Mouse (Mus musculus) cerebellum, adult 18-20 months (tissue): ENCODE results near the gene Rnf4.
A peak's percentile ranks its signal among the peaks of the same experiment; 100 is the strongest.

Experiments
- DNase-seq, 2 experiments: peaks; one replicate each; pipeline ENCODE4 v3.0.0; 2021

Gene Rnf4

DNA sequence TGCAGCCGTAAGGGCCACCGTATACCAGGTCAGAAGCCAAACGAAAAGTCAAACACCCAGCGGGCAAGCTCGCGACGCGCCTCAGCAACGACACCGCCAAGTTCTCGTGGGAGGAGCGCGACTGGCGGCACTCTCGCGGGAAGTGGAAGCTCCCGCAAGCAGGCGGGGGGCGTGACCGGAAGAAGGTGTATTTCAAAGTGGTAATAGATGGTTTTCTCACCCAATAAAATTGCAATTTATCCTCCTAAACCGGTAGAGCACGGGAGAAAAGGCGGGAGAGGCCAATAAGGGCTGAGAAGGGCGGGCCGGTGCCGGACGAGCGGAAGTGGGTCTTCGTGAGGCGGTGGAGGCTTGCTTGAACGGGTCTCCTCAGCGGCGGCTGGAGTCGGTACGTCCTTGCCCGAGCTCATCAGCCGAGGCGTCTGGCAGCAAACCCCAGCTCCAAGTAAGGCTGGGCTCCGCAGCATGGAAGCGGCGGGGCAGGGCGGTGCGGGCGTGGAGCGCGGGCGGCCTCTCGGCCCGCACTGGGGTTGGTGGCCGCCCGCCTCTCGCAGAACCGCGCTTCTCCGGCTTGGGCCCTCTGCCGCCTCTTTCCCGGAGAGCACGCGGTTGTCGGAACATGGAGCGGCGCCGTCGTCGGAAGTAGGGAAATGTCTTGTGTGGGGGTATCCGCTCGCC is at the start of gene Rnf4:
Gene Rnf4 (plus strand): TSS at position 193 of the 678 bp plus-strand sequence.
- DNase-seq, result peak; percentile 97 to 98

DNA sequence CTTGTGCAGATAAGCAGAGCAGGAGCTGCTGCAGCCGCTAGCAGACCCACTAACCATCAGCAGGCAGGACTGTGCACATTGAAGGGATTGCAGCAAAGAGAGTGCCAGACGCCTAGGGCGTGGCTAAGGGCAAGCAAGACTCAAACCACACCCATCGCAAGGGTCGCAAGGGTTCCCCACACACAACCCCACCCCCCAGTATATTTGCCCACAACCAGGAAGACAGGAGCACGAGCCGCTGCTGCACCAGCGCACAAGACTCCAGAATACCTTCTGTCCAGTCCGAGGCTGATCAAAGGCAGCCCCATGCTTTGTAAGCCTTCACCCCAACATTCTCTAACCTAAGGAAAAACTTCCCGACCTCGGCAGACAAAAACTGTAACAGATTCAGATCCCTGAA is 49.6 kb upstream of the Rnf4 start:
- DNase-seq, result peak; percentile 55 to 57

- peak; percentile 64 to 79 for DNase-seq
Measured at GRCm38 (mm10) chr5:34287001-34287837, 48.9 kb upstream of the Rnf4 start.

- peak in 1 of 2 experiments; percentile 48 for DNase-seq
Measured at GRCm38 (mm10) chr5:34287838-34288145, 48.3 kb upstream of the Rnf4 start.

DNA sequence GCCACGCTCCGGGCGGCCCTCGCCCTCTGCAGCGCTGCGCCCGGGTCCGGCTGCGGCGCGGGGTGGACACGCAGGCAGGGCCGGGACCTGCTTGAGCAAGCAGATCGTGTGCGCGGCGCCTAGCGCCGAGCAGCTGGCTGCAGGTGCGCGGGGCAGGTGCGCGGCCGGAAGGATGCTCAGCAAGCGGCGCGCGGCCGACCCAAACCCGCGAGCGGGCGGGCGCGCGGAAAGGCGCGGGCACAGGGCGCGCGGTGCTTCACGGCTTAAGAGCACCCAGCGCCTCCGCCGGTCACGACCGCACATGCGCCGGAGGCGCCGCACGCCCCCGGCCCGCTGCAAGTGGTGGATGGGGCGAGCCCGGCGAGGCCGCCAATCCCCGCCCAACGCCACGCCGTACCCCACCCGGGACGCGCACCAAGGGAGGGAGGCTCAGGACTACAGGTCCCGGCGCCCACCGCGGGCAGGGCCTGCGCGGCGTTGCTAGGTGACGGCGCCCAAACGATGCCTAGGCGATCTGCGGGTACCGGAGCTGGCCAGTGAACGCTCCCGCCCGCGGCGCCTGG is 47.9 kb upstream of the Rnf4 start, which contains the start of the genes Zfyve28 and Cfap99:
Gene Zfyve28 (minus strand): TSS at position 296 of the 563 bp plus-strand sequence.
Gene Cfap99 (plus strand): TSS at position 447 of the 563 bp plus-strand sequence.
- peak; percentile 98 to 99 for DNase-seq

DNA sequence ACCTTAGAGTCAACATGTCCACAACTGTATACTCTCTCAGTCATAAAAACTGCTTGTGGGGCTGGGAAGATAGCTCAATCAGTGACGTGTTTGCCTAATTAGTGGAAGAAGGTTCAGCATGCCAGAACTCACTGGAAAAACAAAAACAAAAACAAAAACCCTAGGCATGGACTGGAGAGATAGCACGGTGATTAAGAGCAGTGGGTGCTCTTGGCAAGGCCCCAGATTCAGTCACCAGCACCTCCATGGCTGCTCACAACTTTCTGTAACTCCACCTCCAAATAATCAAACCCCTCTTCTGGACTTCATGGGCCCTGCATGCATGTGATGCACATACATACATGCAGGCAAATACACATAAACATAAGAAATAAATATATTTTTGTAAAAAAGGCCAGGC is 46.8 kb upstream of the Rnf4 start:
- peak in 1 of 2 experiments; percentile 30 for DNase-seq

DNA sequence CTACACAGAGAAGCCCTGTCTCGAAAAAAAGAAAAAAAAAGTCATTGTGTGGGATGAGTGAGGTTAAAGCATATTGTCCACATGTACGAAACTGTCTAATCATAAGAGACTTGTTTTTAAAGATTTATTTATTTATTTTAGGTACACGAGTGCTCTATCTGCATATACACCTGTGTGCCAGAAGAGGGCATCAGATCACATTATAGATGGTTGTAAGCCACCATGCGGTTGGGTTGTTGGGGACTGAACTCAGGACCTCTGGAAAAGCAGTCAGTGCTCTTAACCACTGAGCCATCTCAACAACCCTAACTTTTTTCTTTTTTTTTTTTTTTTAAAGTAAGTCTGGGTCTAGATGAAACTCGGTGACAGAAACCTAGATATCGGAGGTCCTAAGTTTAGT is 42.7 kb upstream of the Rnf4 start:
- DNase-seq, result no peak

DNA sequence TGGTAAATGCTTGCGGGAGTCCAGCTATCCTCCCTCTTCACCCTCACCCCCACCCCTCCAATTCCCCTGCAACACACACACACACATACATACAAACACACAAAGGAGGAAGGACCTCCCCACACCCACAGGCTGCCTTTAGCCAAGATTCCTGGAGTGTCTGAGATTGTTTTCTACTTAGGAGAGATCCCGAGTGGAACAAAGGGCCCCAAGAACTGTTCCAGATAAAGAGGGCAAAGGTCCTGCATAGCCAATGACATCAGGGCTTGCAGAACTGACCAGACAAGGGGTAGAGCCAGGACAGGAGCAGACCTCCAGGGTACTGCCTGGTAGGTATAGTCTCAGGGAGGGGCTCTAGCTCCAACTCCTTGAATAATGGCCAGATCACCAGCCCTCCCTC is 41.4 kb upstream of the Rnf4 start:
- DNase-seq, result no peak

DNA sequence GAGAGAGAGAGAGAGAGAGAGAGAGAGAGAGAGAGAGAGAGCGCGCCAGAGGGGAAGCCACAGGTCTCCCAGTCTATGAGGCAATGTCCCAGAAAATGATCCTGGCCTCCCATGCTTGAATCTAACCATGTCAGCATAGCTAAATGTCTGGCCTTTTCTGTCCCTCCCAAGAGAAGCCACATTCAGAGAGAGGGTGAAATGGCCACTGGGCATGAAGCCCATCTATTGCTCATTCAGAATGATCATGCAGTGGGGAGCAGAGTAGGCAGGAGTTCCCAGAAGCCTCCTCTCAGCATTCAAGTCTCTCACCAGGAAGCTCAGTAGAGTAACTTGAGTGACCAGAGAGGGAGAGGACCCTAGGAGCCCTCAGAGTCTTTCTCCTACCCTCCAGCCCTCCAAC is 40.9 kb upstream of the Rnf4 start:
- DNase-seq, result no peak

- no peak for DNase-seq
Measured at GRCm38 (mm10) chr5:34298061-34298460, 38.0 kb upstream of the Rnf4 start.

DNA sequence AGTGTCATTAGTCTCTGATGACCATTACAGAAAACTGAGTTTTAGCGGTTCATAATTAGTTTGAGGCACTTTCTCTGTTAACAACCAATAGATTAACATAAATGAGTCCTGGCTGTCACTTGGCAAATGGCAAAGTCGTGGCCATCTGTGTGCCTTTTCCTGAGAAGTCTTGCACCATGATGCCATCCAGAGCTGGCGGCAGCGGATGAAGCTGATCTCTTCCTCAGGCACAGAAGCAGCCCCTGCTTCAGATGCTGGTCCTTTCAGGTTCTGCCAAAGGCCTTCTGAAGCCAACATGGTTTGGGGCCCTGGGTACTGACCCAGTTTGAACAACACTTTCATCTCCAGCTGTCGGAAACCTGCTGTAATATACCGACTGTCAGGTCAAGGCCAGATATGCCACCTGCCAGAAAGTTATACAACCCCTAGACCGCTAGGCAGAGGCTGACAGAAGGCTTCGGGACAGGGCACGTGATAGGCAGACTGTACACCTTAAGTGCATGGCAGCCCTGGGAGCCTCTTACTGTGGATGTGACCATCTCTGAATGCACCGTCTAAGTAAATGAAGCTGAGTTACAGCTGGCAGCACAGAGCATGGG is 37.1 kb upstream of the Rnf4 start:
- DNase-seq, result peak; percentile 30 to 52

DNA sequence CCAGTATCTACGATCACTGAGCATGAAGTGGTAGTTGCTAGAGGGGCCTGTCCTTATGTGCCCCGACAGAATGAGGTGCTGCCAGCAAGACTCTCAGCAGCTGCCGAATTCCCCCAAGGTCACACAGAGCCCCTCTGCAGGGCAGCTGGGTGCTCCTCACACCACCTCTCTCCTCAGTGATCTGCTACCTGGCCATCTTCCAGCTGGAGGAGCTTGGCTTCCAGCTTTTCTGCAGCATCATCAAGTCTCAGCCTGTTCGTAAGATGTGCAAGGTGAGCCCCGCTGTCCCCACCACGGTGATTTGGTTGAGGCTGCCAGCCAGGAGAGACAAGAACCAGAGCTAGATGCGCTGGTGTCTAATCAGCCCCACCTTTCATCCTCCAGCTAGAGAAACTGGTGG is 33.7 kb upstream of the Rnf4 start:
- no peak for DNase-seq

- no peak for DNase-seq
Measured at GRCm38 (mm10) chr5:34309016-34309415, 27.1 kb upstream of the Rnf4 start.

DNA sequence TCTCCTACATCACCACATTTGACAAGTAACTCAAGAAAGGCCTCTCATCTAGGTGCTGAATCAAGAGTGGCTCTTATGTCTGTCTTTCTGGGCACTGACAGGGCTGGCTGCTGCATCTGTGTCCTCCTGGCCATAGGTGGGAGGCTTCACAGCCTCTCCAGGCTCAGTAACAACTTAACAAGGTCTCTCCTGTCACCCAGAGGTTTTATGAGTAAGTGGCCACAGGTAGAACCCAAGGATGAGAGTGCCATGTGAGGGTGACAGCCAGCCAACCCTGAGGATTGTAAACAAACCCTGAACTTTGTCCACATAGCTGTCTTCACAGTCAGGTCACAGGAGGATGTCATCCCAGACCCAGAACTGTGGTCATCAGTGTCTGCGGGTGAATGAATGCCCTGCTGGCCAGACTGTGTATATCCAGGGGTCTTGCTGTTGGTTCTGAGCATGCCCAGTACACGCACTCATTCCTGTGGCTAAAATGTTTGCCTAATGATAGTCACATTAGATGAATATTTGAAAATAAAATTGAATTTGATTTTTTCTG is 16.5 kb upstream of the Rnf4 start:
- DNase-seq, result no peak

GRCm38 (mm10) chr5:34321236-34321635 is 14.9 kb upstream of the Rnf4 start:
- DNase-seq, result no peak

GRCm38 (mm10) chr5:34325286-34325685 is 10.8 kb upstream of the Rnf4 start:
- no peak for DNase-seq

DNA sequence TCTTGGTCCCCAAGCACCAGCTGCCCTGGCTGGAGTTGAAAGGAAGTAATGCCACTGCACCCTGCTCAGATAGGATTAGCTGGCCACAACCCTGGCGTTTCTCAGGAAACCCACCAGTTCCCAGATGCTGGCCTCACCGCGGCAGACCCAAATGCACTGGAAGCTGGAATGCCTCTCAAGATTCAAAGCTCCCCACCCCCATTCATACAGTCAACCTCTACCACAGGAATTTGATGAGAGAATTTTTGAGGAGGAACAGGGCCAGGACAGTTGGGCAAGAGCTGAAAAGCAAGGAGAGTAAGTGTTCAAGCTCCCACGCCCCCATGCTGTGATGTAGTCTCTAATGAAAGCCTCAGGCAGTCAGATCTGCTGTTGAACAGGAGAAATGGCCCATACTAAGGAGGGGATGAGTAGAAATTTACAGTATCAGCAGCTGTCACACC is 9.8 kb upstream of the Rnf4 start:
- DNase-seq, result peak in 1 of 2 experiments; percentile 12

DNA sequence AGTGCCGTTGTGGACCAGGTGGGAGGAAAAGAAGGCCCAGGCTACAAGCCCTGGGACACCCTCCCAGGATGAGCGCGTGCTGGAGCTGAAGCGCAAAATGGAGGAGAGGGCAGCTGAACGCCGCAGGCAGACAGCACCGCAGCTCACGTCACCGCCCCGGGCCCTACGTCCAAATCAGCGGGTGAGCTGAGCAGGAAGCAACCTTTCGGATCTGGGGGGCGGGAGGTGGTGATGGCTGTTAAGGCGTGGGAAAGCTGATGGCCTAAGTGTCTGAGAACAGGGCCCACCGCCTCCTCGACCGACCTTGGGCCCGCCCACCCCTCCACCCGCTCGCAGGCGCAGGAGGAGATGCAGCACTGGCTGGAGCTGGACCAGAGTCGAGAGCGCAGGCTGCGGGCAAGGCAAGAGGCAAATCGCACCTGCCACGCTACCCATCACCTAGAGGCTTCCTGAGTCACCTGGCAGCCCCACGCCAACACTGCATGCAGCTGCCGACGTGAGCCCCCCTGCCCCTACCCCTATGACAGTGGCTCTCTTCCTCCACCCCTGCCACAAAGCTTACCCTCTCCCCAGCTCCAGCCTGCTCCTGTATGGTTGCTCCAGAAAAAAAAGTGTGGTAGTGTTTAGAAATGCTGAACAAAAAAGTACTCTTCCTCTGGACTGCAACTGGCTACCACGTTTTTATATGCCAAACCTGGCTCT is 9.1 kb upstream of the Rnf4 start:
- peak; percentile 51 to 57 for DNase-seq

DNA sequence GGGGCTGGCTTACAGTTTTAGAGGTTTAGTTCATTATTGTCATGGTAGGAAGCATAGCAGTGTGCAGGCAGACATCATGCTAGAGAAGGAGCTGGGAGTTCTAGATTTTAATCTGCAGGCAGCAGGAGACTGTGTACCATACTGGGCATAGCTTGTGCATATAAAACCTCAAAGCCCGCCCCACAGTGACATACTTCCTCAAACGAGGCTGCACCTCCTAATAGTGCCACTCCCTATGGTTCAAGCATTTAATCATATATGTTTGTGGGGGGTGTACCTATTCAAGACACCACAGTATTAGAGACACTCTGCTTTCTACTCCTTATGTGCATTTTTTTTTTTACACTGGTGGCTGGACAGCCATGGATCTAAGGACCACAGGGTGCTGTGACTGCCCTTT is 6.0 kb upstream of the Rnf4 start:
- no peak for DNase-seq

DNA sequence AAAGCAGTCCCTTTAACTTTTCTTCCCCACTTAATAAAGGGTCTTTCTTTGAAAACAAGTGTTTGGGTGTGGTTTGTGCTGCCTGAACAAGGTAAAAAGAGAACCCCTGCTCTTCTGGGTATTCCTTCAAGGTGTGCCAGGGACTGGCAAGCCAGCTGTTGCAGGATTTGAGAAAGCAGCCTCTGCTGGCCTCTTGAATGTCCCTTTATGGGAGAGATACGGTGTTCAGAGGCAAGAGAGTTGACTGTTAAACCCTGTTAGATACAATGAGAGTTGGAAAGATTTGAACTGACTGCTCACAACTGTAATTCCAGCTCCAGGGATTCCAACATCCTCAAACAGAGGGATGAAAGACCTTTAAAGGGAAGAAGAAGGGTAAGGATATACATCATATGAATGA is 2.0 kb upstream of the Rnf4 start:
- no peak for DNase-seq

GRCm38 (mm10) chr5:34335539-34336096 is 471 bp upstream of the Rnf4 start:
- DNase-seq, result no peak

GRCm38 (mm10) chr5:34336775-34337450 is 824 bp downstream of the Rnf4 start:
- peak; percentile 23 to 40 for DNase-seq
